Mouse (Mus musculus) olfactory bulb, adult 2 months (tissue): ENCODE measurements around the gene Arhgap23. TPM values are rescaled to one million over a fixed set of nuclear protein-coding genes. Genes with fewer than 3 reads are reported as not detected.
A peak's percentile ranks its signal among the peaks of the same experiment; 100 is the strongest.

Experiments
- H3K27ac ChIP-seq: fragments of 200-500 bp; 2 replicates; pipeline ENCODE4 v1.5.1; 2012; ENCODE audit warnings: low read depth, low read length; ENCODE audit not compliant: insufficient read depth
- H3K4me1 ChIP-seq: fragments of 200-500 bp; 2 replicates; pipeline ENCODE4 v1.6.1; 2012; ENCODE audit warnings: low read length; ENCODE audit not compliant: control insufficient read depth, insufficient read depth
- H3K4me3 ChIP-seq: fragments of 200-500 bp; 2 replicates; pipeline ENCODE4 v1.5.1; 2012; ENCODE audit warnings: mild to moderate bottlenecking, low read depth, low read length, moderate library complexity; ENCODE audit not compliant: insufficient read depth
- CTCF ChIP-seq: fragments of 200-500 bp; IDR thresholded peaks from 2 replicates; pipeline ENCODE4 v1.5.1; 2012; ENCODE audit warnings: low read depth, mild to moderate bottlenecking, low read length, moderate library complexity; ENCODE audit not compliant: insufficient read depth
- POLR2A ChIP-seq: fragments of 200-500 bp; IDR thresholded peaks from 2 replicates; pipeline ENCODE4 v1.6.1; 2012; ENCODE audit warnings: mild to moderate bottlenecking, low read depth, low read length, moderate library complexity; ENCODE audit not compliant: insufficient read depth
- WGBS: fragments of 180-500 bp; shearing (Covaris S2); methylation state at CpG from one replicate; pipeline ENCODE4 v1.1.7; 2018; 5-methylcytosine and 5-hydroxymethylcytosine counted together
- polyA plus RNA-seq: library from polyadenylated mRNA; stranded (reverse); fragments of >200 nt; gene quantifications from 2 replicates; pipeline ENCODE4 v1.2.4, GENCODE M21; 2012; ENCODE audit warnings: low replicate concordance; ENCODE audit not compliant: missing spikeins, insufficient read depth, insufficient read length

Gene Arhgap23
- polyA plus RNA-seq, 1 experiment = not detected

DNA sequence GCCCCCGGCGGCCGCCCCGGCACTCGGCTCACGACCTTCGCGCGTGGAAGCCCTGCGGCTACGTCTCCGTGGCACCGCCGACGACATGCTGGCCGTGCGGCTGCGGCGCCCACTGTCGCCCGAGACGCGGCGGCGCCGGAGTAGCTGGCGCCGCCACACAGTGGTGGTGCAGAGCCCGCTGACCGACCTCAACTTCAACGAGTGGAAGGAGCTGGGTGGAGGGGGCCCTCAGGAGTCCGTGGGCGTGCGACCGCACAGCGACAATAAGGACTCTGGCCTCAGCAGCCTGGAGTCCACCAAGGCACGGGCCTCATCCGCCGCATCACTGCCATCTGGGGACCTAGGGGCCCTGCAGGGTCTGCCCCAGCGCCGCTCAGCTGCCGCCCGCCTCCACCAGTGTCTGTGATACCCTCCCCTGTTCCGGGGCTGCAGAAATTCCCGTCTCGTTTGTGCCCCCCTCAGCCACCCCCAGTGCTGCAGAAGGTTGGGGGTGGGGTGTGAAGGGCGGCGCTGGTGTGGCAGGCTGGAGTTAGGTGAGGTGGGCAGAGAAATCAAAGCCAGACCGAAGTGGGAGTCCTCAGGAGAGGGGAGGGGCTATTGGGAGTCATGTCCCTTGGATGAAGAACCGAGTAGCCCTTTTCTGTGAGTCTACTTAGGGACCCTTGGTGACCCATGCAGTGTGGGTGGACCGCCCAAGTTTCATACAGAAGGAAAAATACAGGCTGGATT lies 85.6 kb downstream of the Arhgap23 start:
- Histone ChIP-seq H3K27ac (no peak overlapping the region), H3K4me3 (peak overlapping the region; percentile 2; the same call in 1 of the 2 replicates), H3K4me1 (peaks cover 44% of the 10 kb centered on the region)
- TF ChIP-seq CTCF (no peak), POLR2A (no peak)
- WGBS = 53% methylated on average over 51 of the region's 51 CpGs

DNA sequence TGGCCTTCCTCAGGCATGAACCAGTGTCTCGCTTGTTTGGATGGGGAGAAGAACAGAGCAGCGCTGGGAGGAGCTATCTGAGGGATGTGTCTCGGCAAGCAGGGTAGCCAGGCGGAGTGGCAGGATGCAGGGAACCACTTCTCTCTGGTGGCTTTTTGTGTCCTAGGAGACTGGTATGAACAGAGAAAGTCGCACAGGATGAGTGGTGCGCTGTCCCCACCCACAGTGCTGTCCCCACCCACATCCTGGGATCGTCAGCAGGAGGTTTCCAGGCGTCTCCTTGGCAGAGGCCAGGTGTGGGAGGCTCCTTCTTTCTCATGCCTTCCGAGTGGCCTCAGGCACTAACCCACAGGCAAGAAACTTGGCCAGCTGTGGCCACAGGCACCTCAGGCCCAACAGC lies 87.0 kb downstream of the Arhgap23 start:
- TF ChIP-seq POLR2A (no peak), CTCF (no peak)
- Histone ChIP-seq H3K4me1 (peaks cover 48% of the 10 kb centered on the region), H3K4me3 (no peak overlapping the region), H3K27ac (no peak overlapping the region)
- WGBS = 47% methylated on average over 9 of the region's 9 CpGs

GRCm38 (mm10) chr11:97502846-97503245 lies 87.5 kb downstream of the Arhgap23 start:
- H3K4me1 ChIP-seq = peaks cover 48% of the 10 kb centered on the region
- WGBS = 83% methylated on average over 4 of the region's 4 CpGs
- TF ChIP-seq CTCF = no peak
- TF ChIP-seq POLR2A = no peak

DNA sequence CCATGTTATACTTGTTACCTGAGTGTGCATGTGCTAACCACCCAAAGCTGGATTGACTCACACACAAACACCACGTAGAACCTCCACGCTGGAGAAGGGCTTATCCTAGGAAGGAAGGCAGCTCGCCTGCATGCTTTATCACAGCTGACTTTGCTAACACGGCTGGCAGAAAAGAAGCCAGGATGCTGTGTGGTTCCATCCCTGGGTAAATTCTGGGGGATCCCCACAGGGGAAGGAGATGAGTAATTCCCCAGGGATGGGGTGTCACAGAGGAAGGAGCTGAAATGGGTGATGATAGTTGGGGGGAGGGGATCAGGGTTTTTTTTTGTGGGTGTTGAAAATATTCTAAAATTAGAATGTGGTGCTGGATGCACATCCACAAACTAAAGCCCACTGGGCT lies 90.5 kb downstream of the Arhgap23 start:
- Histone ChIP-seq H3K4me3 (no peak overlapping the region), H3K27ac (no peak overlapping the region), H3K4me1 (peaks cover 36% of the 10 kb centered on the region)
- WGBS = 41% methylated on average over 4 of the region's 4 CpGs
- TF ChIP-seq CTCF (no peak), POLR2A (no peak)

More at GRCm38 (mm10) chr11:97502846-97503245, 87.5 kb downstream of the Arhgap23 start:
- no peak overlapping the region for H3K4me3 ChIP-seq
- no peak overlapping the region for H3K27ac ChIP-seq

- Histone ChIP-seq H3K27ac (no peak overlapping the region), H3K4me3 (no peak overlapping the region), H3K4me1 (peaks cover 36% of the 10 kb centered on the region)
- no peak for TF ChIP-seq CTCF
- TF ChIP-seq POLR2A = no peak
- WGBS = 32% methylated on average over 8 of the region's 8 CpGs
Measured at GRCm38 (mm10) chr11:97506331-97506730, 91.0 kb downstream of the Arhgap23 start.

DNA sequence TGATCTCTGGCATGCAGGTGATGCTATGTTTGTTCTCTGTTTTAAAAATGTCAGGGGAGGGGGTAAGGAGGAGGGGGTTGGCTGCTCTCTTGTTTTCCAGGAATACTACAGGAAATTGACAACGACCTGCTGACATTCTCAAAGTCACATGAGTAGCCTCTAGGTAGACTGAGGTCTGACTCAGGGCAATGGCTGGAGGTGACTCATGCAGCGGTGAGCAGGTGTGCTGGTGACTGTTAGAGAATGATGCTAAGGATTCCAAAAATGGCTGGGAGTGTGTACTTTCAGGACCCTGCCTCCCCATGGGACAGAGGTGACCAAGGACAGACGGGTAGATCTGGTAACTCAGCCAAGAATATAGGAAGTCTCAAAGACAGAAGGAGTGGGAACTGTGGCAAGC lies 92.9 kb downstream of the Arhgap23 start:
- no peak overlapping the region for H3K27ac ChIP-seq
- WGBS = 81% methylated on average over 3 of the region's 3 CpGs
- TF ChIP-seq POLR2A = no peak
- TF ChIP-seq CTCF = no peak

GRCm38 (mm10) chr11:97509058-97509457 lies 93.7 kb downstream of the Arhgap23 start:
- Histone ChIP-seq H3K4me1 (peaks cover 28% of the 10 kb centered on the region), H3K4me3 (no peak overlapping the region), H3K27ac (no peak overlapping the region)
- no peak for TF ChIP-seq CTCF
- no peak for TF ChIP-seq POLR2A
- 53% methylated on average over 5 of the region's 5 CpGs for WGBS

More for the DNA sequence above, 92.9 kb downstream of the Arhgap23 start:
- peaks cover 28% of the 10 kb centered on the region for H3K4me1 ChIP-seq
- no peak overlapping the region for H3K4me3 ChIP-seq

DNA sequence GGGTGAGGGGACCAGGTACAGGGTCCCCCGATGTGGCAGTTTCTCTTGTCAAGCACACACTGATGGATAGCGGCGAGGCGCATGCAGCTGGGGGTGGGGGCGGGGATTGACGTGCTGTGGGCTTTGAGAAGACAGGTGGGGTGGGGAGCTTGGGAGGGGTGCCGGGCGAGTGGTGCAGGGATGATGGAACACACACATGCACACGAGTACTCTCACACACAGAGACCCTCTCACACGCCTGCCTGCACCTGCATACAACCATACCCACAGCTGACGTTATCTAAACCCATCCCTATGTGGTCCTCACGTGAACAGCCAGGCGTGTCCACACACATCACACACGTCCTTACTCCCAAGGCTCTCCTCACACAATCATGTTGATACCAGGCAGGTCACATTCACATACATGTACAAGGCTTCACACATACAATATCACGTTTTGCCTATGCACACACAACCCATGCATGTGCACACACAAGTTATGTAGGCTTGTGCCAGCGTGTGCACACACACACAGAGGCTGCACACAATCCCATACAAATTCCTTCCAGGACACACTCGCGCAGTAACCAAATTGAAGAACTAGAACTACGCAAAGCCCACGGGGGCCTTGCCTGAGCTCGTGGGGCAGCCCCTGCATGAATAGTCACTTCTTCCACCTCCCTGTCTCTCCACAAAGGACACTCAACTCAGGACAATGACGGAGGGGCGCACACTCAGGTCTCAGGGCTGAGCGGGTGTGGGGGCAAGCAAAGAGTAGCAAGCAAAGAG lies 94.6 kb downstream of the Arhgap23 start:
- TF ChIP-seq POLR2A (no peak), CTCF (no peak)

More for the DNA sequence above, 94.6 kb downstream of the Arhgap23 start:
- WGBS = 50% methylated on average over 24 of the region's 24 CpGs
- no peak overlapping the region for H3K4me3 ChIP-seq
- H3K27ac ChIP-seq = no peak overlapping the region
- H3K4me1 ChIP-seq = peaks cover 28% of the 10 kb centered on the region
